Mouse (Mus musculus): ENCODE measurements at regions not wholly inside any gene's neighbourhood (a gene's known extent, or its start where the extent isn't known, plus 50 kb on each side); places are given as distances from the start of the nearest gene placed in this dataset.

DNA sequence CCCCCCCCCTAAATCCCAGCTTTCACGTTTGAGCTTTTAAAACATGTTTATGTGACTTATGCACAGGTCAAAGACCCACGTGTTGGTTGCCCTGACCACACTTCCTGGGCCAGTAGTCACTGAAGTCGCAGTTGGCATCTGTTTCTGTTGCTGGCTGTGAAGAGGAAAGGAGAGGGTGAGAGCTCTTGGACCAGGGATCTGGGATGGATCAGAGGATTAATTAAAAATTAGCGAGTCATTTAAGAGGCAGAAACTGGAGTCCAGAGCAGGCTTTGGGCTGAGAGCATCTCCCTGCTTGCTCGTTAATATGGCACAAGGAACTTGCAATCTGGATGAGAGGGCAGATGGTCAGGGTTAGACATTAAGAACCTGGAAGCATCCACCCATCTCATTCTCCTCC, 59.1 kb upstream of the Syt6 start:
- DNase-seq (ENCODE audit: low read depth) = no peak

DNA sequence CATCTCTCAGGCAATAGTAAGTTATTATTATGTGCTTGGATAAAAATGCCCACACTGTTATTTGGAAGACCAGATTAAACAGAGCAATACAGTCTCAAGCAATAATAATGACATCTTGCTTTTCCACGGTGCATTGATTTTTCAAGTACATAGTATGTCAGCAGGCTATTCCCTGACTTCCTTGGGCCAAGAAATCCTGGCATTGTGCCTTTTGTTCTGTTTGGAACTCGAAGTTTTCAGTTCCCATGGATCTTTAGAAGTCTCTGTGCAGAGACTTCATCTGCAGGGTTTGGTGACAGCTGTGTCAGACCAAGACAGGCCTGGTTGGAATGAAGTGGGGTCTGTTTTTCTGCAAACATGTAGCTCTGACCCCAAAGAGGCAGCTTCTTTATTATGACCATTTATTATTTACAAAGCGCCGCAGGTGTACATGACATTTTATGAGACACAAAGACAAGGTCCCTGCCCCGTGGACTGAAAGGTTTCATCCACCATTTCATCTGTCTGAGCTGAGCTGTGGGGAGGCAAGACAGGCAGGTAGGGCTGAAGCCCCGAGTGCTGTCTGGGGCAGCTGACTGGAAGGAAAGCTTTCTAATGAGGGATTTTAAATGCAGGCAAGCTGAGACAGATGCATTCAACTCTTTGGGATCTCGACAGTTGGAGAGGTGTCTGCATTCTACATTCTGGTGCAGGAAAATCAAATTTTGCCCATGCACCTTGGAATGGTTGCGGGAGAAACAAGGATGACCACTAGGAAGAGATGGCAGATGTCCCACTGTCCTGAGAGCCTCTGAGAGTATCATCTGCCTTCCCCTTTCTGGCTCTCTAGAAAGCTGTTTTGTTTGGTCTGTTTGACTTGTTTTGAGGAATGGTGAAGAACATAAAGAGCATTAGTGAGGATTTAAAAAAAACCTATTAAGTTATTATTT, 57.4 kb upstream of the Syt6 start:
- no peak for DNase-seq (ENCODE audit: low read depth)

DNA sequence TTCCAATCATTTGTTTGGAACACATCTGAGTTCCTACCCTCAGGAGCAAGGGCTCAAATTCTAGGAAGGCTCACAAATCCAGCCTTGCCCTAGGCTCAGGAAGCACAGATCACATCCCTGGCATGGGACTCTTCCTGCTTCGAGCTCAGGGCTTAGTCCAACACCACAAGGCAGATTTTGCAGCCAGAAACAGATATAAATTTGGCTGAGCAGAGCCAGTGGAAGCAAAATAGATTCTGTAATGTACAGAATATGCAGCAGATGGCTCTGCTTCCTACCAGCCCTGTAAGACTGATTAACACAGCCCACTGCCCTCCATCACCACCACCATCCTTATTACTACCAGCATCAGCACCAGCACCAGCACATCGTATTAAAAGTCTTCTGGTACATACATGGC, 56.4 kb upstream of the Syt6 start:
- DNase-seq (ENCODE audit: low read depth) = no peak

Data from c-Kit-positive CD71-negative TER-119-negative erythroid progenitor cells, embryonic 14.5 days (primary cell).